Mouse (Mus musculus) forebrain, embryonic 10.5 days (tissue): ENCODE measurements at regions not wholly inside any gene's neighbourhood (a gene's known extent, or its start where the extent isn't known, plus 50 kb on each side); places are given as distances from the start of the nearest gene placed in this dataset.

ENCODE experiments used
- DNase-seq: peaks from one replicate; pipeline ENCODE4 v3.0.0-alpha.2; 2017; ENCODE audit warnings: low spot score; ENCODE audit errors: extremely low spot score
- H3K27ac ChIP-seq: fragments of 300-500 bp; sonication (generic); 2 replicates; pipeline ENCODE4 v1.5.1; 2016; ENCODE audit warnings: mild to moderate bottlenecking
- H3K27me3 ChIP-seq: fragments of 300-500 bp; sonication (generic); 2 replicates; pipeline ENCODE4 v1.6.1; 2016; ENCODE audit warnings: mild to moderate bottlenecking; ENCODE audit not compliant: poor library complexity, severe bottlenecking
- H3K36me3 ChIP-seq: fragments of 300-500 bp; sonication (generic); replicated peaks from 2 replicates; pipeline ENCODE4 v1.6.1; 2016; ENCODE audit warnings: mild to moderate bottlenecking, moderate library complexity
- H3K4me1 ChIP-seq: fragments of 300-500 bp; sonication (generic); 2 replicates; pipeline ENCODE4 v1.6.1; 2016
- H3K4me3 ChIP-seq: fragments of 300-500 bp; sonication (generic); 2 replicates; pipeline ENCODE4 v1.5.1; 2016; ENCODE audit warnings: mild to moderate bottlenecking, moderate library complexity
- H3K9me3 ChIP-seq: fragments of 300-500 bp; sonication (generic); 2 replicates; pipeline ENCODE4 v1.6.1; 2016; ENCODE audit warnings: mild to moderate bottlenecking, moderate library complexity
- WGBS: fragments of 180-500 bp; shearing (Covaris S2); methylation state at CpG from one replicate; pipeline ENCODE4 v1.1.7; 2016; 5-methylcytosine and 5-hydroxymethylcytosine counted together

DNA sequence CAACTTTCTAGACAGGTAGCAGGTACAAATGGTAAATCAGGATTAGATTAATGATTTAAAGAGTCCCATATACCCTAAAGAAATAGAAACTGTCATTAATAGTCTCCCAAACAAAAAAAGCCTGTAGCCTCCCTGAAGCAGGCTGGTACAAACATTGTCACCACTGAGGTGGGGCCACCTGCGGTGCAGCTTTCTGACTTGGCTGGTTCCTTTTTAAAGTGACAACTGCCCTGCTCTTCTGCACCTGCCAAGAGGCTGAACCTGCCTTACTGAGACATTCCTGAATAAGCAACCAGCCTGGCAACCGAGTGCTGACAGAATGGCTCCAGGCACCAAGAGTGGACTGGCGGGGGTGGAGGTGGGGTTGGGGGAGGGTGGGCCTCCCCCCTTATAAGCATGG, 687.0 kb upstream of the Vrk2 start:
- DNase-seq, result no peak
- H3K27me3 ChIP-seq, result no peaks in the 10 kb centered on the region

DNA sequence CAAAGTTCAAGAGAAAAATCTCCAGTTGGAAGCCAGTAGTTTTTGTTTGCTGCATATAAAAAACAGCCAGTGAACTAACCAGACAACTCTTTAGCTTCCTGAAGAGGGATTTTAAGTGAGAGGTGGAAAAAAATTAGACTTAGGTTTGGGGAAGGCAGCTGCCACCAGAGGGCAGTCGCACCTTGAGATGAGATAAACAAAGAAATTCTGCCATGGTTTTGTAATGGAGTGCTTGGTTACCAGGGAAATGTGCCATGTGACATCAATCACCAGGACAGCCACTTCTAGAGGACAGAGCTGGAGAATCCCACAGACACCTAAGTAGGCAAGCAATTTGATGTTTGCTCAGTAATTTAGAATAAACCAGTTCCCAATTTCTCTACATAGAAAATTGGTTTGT, 670.5 kb upstream of the Vrk2 start:
- peak; percentile 53 for DNase-seq
- 0% methylated on average over 1 of the region's 1 CpGs for WGBS
- Histone ChIP-seq H3K27ac (no peak overlapping the region), H3K27me3 (no peaks in the 10 kb centered on the region), H3K9me3 (no peaks in the 10 kb centered on the region), H3K4me3 (no peak overlapping the region), H3K36me3 (no peaks in the 10 kb centered on the region), H3K4me1 (no peaks in the 10 kb centered on the region)

More for the DNA sequence above, 687.0 kb upstream of the Vrk2 start:
- Histone ChIP-seq H3K27ac (no peak overlapping the region), H3K36me3 (0 out of 2 replicates have a peak, but pooled peaks cover 2% of the 10 kb centered on the region), H3K4me3 (no peak overlapping the region), H3K9me3 (peaks cover 9% of the 10 kb centered on the region), H3K4me1 (no peaks in the 10 kb centered on the region)
- WGBS, result 73% methylated on average over 3 of the region's 3 CpGs

DNA sequence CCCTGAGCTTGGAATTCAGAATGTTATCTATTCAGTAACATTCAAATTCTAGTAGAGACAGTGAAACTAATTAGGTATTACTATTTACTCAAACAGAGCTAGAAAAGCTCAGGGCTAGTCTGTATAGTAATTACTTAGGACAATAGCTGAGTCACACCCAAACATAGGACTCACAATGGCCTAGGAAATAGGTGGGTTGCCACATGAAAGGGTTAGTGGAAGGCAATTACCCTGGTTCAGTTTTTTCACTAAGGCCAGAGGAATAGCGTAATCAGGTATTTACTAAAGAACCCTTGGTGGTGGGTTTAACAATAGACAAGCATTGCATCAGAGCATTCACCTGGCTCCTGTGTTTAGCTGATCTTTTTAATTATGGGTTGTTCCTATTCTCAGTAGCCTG, 664.7 kb upstream of the Vrk2 start:
- WGBS, result 83% methylated on average over 1 of the region's 1 CpGs
- no peak overlapping the region for H3K27ac ChIP-seq

DNA sequence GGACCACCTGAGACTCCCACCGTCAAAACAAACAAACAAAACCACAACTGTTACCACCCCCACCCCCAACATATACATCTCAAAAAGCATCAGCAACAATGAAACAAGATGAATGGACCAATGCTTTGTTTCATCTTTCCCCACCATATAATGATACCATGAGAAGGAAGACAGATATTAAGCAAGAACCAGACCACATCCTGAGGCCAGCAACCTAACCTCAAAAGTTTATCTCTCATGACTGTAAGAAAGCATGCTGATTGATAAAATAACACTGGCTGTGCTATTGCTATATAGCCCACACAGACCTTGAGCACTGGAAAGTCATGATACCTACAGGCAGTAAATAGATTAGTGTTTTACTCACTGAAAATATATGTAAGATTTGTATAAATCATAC, 642.1 kb upstream of the Vrk2 start:
- H3K27ac ChIP-seq, result no peak overlapping the region
- H3K4me3 ChIP-seq, result no peak overlapping the region
- no peak for DNase-seq
- no peaks in the 10 kb centered on the region for H3K27me3 ChIP-seq
- no peaks in the 10 kb centered on the region for H3K36me3 ChIP-seq
- H3K9me3 ChIP-seq, result no peaks in the 10 kb centered on the region
- no peaks in the 10 kb centered on the region for H3K4me1 ChIP-seq
- WGBS, result 100% methylated on average over 1 of the region's 1 CpGs

More for the DNA sequence above, 664.7 kb upstream of the Vrk2 start:
- Histone ChIP-seq H3K27me3 (no peaks in the 10 kb centered on the region), H3K4me3 (no peak overlapping the region), H3K4me1 (no peaks in the 10 kb centered on the region), H3K9me3 (no peaks in the 10 kb centered on the region), H3K36me3 (no peaks in the 10 kb centered on the region)
- DNase-seq, result no peak

DNA sequence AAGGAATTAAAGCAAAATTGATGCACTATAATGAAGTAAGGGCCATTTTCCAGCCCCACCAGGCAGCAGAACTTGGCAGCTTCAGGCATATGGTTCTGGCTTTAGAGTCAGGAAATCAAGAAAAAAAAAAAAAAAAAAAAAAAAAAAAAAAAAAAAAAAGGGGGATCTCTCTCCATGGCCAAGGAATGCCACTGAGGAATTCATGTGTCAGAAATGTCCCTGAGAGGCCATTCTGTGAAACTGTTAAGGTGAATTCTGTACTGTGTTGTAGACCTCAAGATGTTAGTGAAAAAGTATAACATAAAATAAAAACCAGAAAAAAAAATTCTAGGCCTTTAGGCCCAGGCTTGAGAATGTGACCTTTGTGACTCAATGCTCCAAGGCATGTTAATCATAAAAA, 632.7 kb upstream of the Vrk2 start:
- Histone ChIP-seq H3K4me3 (no peak overlapping the region), H3K27me3 (no peaks in the 10 kb centered on the region), H3K27ac (no peak overlapping the region), H3K9me3 (peaks cover 3% of the 10 kb centered on the region; the same call in 1 of the 2 replicates), H3K4me1 (no peaks in the 10 kb centered on the region), H3K36me3 (no peaks in the 10 kb centered on the region)
- no peak for DNase-seq

DNA sequence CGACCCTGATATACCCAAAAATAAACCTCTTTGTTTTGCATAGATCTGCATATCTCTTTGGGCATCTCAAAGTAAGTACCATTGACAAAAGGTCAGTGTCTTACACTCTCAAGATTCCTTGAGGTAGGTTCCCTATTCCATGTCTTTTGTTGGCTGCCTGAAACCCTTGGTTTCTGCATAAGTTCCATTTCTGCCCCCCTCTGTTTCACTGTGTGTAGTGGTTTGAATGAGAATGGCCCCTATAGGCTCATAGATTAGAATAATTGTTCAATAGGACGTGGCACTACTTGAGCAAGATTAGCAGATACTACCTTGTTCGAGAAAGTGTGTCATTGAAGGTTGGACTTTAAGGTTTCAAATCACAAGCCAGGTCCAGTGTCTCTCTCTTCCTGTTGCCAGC, 628.6 kb upstream of the Vrk2 start:
- DNase-seq, result no peak
- 76% methylated on average over 3 of the region's 3 CpGs for WGBS
- Histone ChIP-seq H3K27ac (no peak overlapping the region), H3K4me1 (no peaks in the 10 kb centered on the region), H3K9me3 (peaks cover 3% of the 10 kb centered on the region; the same call in 1 of the 2 replicates), H3K4me3 (no peak overlapping the region), H3K27me3 (no peaks in the 10 kb centered on the region), H3K36me3 (no peaks in the 10 kb centered on the region)

DNA sequence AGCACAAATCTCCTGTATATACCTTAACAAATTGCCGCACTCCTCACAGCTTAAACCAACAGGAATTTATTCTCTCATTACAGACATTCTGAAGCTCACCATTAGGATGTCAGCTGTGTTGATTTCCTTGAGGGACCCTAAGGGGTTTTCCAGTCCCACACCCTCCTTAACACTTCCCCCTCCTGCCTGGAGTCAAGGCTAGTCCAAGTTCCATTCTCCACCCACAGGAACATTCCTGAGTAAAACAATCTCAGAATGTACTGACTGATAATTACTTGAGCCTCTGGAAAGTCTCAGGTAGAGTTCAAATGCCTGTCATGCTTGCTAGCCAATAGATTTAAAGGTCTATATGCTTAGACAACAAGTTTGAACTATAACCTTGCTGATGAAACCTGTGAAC, 628.2 kb upstream of the Vrk2 start:
- no peak for DNase-seq

DNA sequence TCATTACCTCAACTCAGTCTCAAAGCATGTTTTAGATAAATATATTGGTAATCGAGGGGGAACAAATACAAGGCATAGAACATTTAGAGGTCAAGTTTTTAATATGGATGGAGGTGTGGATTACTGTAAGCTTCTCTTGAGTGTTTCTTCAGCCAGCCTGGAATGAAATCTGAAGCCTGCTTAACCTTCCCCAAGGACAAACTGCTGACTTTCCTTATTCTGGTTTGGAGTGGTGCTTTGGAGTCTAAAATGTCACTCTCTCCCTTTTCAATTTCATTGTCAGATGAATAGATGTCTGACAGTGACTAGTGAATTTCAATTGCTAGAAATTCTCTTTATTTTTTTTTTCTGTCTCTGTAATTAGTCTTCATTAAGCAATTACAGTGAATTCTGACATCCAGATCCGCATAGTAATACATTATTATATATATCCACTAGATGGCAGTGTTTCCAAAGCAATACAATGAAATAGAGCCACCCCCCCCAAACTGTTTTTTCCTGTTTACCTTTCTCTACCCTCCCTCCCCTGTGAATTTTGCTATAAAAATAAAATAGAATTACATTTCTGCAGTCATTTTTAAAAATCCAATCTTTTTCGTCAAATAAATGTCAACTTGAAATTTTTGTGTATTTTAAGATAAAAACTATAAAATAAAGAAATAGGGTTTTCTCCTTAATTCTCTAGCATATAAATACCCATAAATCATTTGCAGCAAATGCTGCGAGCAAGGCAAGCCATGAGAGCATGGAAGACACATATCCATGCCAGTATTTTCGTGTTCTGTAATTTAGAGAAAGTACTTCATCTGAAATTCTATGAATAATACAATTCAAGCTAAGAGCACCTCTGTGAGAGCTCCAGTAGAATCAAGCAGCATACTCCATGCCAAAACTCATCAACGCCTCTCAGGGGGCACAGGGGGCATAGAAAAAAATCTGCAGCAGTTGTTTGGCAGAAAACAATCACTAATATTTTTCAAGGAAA, 626.2 kb upstream of the Vrk2 start:
- Histone ChIP-seq H3K27me3 (no peaks in the 10 kb centered on the region), H3K27ac (no peak overlapping the region), H3K4me3 (no peak overlapping the region), H3K36me3 (no peaks in the 10 kb centered on the region), H3K4me1 (no peaks in the 10 kb centered on the region), H3K9me3 (no peaks in the 10 kb centered on the region)
- DNase-seq, result no peak
- 50% methylated on average over 6 of the region's 6 CpGs for WGBS

More for the DNA sequence above, 628.2 kb upstream of the Vrk2 start:
- 92% methylated on average over 1 of the region's 1 CpGs for WGBS
- no peaks in the 10 kb centered on the region for H3K4me1 ChIP-seq
- H3K27me3 ChIP-seq, result no peaks in the 10 kb centered on the region
- H3K4me3 ChIP-seq, result no peak overlapping the region
- peaks cover 2% of the 10 kb centered on the region; the same call in 1 of the 2 replicates for H3K9me3 ChIP-seq
- H3K27ac ChIP-seq, result no peak overlapping the region
- H3K36me3 ChIP-seq, result no peaks in the 10 kb centered on the region

DNA sequence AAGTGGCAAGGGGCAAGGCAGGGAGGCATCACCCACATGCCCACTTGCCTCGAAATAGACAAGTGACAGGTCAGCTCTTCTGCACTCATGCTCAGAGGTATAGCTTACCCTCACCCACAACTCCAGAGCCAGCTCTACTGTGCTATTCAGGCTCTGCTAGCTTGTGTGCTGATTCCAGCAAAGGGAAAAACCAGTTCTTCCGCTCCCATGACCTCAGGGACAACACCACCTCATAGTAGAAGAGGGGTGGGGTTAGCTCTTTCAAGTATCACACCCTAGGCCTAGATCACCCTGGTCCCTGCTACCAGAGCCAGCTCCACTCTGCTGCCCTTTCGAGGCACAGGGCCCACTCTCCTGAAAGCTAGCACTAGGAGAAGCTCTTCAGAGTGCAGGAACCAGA, 622.0 kb upstream of the Vrk2 start:
- Histone ChIP-seq H3K4me3 (no peak overlapping the region), H3K27me3 (no peaks in the 10 kb centered on the region), H3K9me3 (no peaks in the 10 kb centered on the region), H3K27ac (no peak overlapping the region), H3K36me3 (no peaks in the 10 kb centered on the region), H3K4me1 (no peaks in the 10 kb centered on the region)
- no peak for DNase-seq
- WGBS, result 71% methylated on average over 3 of the region's 3 CpGs

DNA sequence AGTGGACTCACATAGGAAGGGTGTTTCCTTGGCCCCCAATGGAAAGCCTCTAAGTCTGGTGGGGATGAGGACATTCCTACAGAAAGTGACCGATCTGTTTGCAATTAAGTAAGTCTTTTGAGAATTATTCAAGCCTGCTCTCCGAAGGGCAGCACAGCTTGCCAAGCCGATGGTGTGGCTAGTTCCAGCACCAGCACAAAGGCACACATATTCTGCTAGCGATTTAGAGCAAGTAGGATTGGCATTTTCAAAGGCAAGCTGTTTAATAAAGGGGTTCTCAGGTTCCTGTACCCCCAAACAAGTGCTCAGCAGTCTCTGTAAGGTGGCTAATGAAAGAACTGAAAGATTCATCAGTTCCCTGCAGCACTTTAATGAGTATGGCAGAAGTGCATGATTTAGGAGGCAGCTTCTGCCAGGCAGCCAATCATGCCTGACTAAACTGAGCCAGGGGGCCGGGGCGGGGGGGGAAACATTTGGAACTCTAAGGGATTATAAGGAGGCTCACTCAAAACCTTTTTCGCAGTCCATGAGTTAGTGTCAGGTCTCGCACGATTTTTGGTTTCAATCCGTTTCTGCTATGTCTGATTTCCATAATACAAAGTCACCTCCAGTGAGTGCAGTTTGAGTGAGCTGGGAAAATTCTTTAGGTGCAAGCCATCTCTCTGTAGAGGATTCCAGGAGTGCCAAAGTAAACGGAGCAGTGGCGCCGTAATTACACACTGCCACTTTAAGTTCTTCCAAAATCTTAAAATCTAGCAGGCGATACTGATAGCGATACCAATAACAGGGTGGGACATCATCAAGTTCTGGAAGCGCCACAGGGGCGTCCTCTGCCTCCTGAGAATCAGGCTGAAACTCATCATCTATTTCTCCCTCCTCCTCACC, 609.8 kb upstream of the Vrk2 start:
- 83% methylated on average over 17 of the region's 17 CpGs for WGBS
- H3K9me3 ChIP-seq, result no peaks in the 10 kb centered on the region
- H3K27me3 ChIP-seq, result no peaks in the 10 kb centered on the region
- DNase-seq, result no peak
- H3K4me3 ChIP-seq, result no peak overlapping the region
- H3K27ac ChIP-seq, result no peak overlapping the region
- no peaks in the 10 kb centered on the region for H3K4me1 ChIP-seq
- H3K36me3 ChIP-seq, result no peaks in the 10 kb centered on the region

DNA sequence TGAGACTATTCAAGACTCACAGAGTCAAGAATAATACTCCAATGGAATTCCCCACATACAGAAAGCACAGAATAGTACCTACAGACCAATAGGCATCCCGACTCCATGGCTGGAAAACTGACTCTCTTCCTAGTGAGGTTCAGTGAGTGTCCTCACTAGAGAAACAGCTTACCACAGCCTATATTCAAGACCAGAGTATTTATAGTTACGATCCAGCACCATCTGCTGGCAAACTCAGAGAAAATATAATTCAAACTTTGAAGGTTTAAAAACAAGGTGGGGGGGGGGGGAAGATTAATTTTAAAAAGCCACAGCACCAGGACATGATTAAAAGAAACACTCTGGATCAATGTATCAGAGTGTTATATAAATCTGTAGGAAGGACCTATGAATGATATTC, 590.2 kb upstream of the Vrk2 start:
- DNase-seq, result no peak
- H3K27me3 ChIP-seq, result no peaks in the 10 kb centered on the region
- 86% methylated on average over 2 of the region's 2 CpGs for WGBS
- no peak overlapping the region for H3K27ac ChIP-seq
- no peaks in the 10 kb centered on the region for H3K4me1 ChIP-seq
- H3K4me3 ChIP-seq, result no peak overlapping the region
- no peaks in the 10 kb centered on the region for H3K9me3 ChIP-seq
- no peaks in the 10 kb centered on the region for H3K36me3 ChIP-seq

DNA sequence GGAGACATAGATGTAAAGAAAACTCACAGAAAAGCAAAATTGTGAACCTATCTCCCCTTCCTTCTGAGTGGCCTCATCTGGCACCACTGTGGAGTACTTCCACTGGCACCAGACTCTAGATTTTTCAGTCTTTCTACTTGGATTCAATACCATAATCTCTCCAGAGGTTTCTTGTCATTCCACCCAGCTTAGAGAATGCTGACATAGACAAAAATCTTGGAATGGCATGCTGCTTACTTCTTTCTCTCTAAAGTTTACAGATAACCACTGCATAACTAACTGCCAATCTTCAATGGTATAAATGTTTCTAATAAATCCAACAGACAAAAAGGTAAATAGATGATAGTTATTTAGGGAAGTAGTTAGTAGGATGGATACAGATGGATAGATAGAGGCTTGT, 589.6 kb upstream of the Vrk2 start:
- Histone ChIP-seq H3K4me3 (no peak overlapping the region), H3K9me3 (no peaks in the 10 kb centered on the region), H3K36me3 (no peaks in the 10 kb centered on the region), H3K27ac (no peak overlapping the region), H3K27me3 (no peaks in the 10 kb centered on the region), H3K4me1 (no peaks in the 10 kb centered on the region)
- no peak for DNase-seq

DNA sequence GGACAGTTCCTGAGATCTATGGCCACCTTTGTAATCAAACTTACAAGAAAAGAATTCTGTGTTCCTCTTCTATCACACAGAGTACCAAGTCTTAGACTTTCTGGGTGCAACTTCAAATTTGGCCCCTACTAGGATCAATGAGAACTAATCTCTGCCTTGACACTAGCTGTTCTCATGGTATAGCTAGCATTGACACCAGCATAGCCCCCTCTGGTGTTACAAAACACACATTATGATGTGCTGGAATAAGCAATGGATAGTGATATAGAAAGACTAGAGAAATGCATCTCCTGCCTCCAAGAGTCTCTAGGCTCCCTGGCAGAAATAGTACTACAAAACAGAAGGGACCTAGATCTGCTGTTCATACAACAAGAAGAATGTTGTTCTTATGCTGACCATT, 566.6 kb upstream of the Vrk2 start:
- Histone ChIP-seq H3K4me1 (no peaks in the 10 kb centered on the region), H3K36me3 (no peaks in the 10 kb centered on the region), H3K27me3 (no peaks in the 10 kb centered on the region), H3K27ac (no peak overlapping the region), H3K9me3 (no peaks in the 10 kb centered on the region), H3K4me3 (no peak overlapping the region)
- no peak for DNase-seq
